Mouse (Mus musculus) CD4-positive naive resting alpha-beta T cell, adult 57 days (primary cell): ENCODE data around the gene Olfr201. TPM values are rescaled to one million over a fixed set of nuclear protein-coding genes. Genes with fewer than 3 reads are reported as not detected.

Experiments used
- total RNA-seq: library from RNA; stranded (reverse); gene quantifications from one replicate; pipeline ENCODE4 v1.2.4, GENCODE M21; 2023

Olfr201 gene
- not detected for total RNA-seq

GRCm38 (mm10) chr16:59272532-59272931, at the start of gene Olfr201:
Olfr201 (minus strand) TSS chr16:59272632.

GRCm38 (mm10) chr16:59318148-59318547, 45.7 kb upstream of the Olfr201 start, which contains the start of gene Olfr204:
Olfr204 (minus strand) TSS chr16:59318248.

GRCm38 (mm10) chr16:59298581-59298980, 26.1 kb upstream of the Olfr201 start, which contains the start of gene Olfr203:
Olfr203 (plus strand) TSS chr16:59298881.

GRCm38 (mm10) chr16:59286693-59287092, 14.3 kb upstream of the Olfr201 start, which contains the start of gene Olfr202:
Olfr202 (minus strand) TSS chr16:59286793.

GRCm38 (mm10) chr16:59219667-59220066, 52.8 kb downstream of the Olfr201 start, which contains the start of gene Olfr199:
Olfr199 (minus strand) TSS chr16:59219767.

Other genes with a start within 250 kb of the Olfr201 start
- not detected for gene Olfr186, start 242.3 kb downstream of the Olfr201 start, total RNA-seq
- not detected for gene Olfr187, start 232.9 kb downstream of the Olfr201 start, total RNA-seq
- not detected for gene Olfr190, start 194.6 kb downstream of the Olfr201 start, total RNA-seq
- not detected for gene Olfr191, start 182.8 kb downstream of the Olfr201 start, total RNA-seq
- gene Olfr193, start 160.8 kb downstream of the Olfr201 start, total RNA-seq = not detected
- not detected for gene Olfr194, start 151.6 kb downstream of the Olfr201 start, total RNA-seq
- not detected for gene Olfr195, start 125.6 kb downstream of the Olfr201 start, total RNA-seq
- gene Olfr196, start 102.2 kb downstream of the Olfr201 start, total RNA-seq = not detected
- not detected for gene Olfr198, start 69.1 kb downstream of the Olfr201 start, total RNA-seq
- not detected for gene Olfr199, start 52.9 kb downstream of the Olfr201 start, total RNA-seq
- not detected for gene Olfr202, start 14.2 kb upstream of the Olfr201 start, total RNA-seq
- not detected for gene Olfr203, start 26.2 kb upstream of the Olfr201 start, total RNA-seq
- gene Olfr204, start 45.6 kb upstream of the Olfr201 start, total RNA-seq = not detected
- not detected for gene Olfr205, start 58.5 kb upstream of the Olfr201 start, total RNA-seq
- gene Olfr206, start 76.6 kb upstream of the Olfr201 start, total RNA-seq = not detected
- gene Olfr209, start 91.4 kb upstream of the Olfr201 start, total RNA-seq = not detected
- gene Gabrr3, start 134.7 kb upstream of the Olfr201 start, total RNA-seq = not detected
- gene Riox2, start 199.1 kb upstream of the Olfr201 start, total RNA-seq = 34.6 TPM